Mouse (Mus musculus): ENCODE measurements around the gene Nagpa. TPM values are rescaled to one million over a fixed set of nuclear protein-coding genes. Genes with fewer than 3 reads are reported as not detected.
A peak's percentile ranks its signal among the peaks of the same experiment; 100 is the strongest.

Nagpa gene
- polyA plus RNA-seq, 1 experiment, result 12.0 TPM

GRCm38 (mm10) chr16:5155014-5155413, 48.8 kb downstream of the Nagpa start:
- H3ac ChIP-seq (ENCODE audit: control insufficient read depth, insufficient read length), result no peak overlapping the region
- TF ChIP-seq REST (IDR thresholded peaks at IDR 0.05; ENCODE audit: insufficient read depth, insufficient read length) (no peak), MAX (IDR thresholded peaks at IDR 0.05; ENCODE audit: low read depth) (no peak), TCF12 (IDR thresholded peaks at IDR 0.05; ENCODE audit: insufficient read depth, poor library complexity, severe bottlenecking) (no peak), MYOG (IDR thresholded peaks at IDR 0.05; ENCODE audit: control insufficient read depth in 1 of 3, insufficient read depth in 1 of 3, insufficient read length in 2 of 3, low read depth in 2 of 3) (no peak), POLR2AphosphoS2 (IDR thresholded peaks at IDR 0.05; ENCODE audit: insufficient read length, low read depth) (no peak), SRF (IDR thresholded peaks at IDR 0.05; ENCODE audit: control insufficient read depth, insufficient read length, low read depth) (no peak), POLR2A (IDR thresholded peaks at IDR 0.05; ENCODE audit: insufficient read length, low read depth) (no peak), CEBPB (IDR thresholded peaks at IDR 0.05; ENCODE audit: insufficient read depth, poor library complexity, severe bottlenecking) (no peak), USF1 (IDR thresholded peaks at IDR 0.05; ENCODE audit: low read depth) (no peak), TCF3 (IDR thresholded peaks at IDR 0.05; ENCODE audit: insufficient read length, low read depth) (no peak), E2F4 (IDR thresholded peaks at IDR 0.05; ENCODE audit: insufficient read depth) (no peak), MYOD1 (IDR thresholded peaks at IDR 0.05; ENCODE audit: control insufficient read depth in 1 of 3, insufficient read length in 2 of 3, low read depth in 2 of 3) (no peak)

DNA sequence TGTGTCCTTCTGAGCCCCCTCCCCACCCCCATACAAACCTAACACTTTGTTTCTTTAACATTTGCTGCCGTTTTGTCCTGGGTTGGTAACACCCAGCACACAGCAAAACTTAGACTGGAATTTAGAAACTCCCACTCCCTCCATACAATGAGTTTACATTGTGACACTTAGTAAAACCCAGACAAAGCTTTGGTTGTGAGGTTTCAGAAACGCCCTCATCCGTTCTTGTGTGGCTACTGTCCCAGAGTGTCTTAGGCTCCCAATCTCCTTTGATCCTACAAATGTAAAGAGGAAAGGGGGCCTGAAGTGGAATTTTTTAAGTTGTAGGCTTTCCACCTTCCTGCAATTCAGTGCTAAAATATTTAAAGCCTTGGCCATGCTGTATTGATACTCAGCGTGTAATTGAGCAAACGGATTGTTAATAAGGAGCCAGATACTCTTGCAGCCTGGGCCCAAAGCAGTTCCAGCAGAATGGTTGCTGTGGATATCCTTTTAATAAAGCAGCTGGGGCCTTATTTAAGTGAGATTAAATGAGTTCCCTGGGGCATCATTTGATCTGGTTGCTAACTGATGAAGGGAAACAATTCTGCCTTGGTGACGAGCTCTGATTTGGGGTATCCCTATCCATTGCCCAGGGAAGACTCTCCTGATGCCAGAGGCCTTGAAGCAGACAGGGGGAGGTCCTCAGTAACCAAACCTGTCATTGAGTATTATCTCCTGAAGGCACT, 50.3 kb downstream of the Nagpa start:
- no peak overlapping the region for H3ac ChIP-seq (ENCODE audit: control insufficient read depth, insufficient read length)
- H3K4me2 ChIP-seq (ENCODE audit: low read depth), result no peak overlapping the region
- no peak overlapping the region for H3K4me3 ChIP-seq
- H3K27me3 ChIP-seq (ENCODE audit: control insufficient read depth, insufficient read depth, insufficient read length), result peaks cover 26% of the 10 kb centered on the region
- no peaks in the 10 kb centered on the region for H3K36me3 ChIP-seq (ENCODE audit: control insufficient read depth, insufficient read depth)
- no peak for TF ChIP-seq REST (IDR thresholded peaks at IDR 0.05; ENCODE audit: insufficient read depth, insufficient read length)
- no peak for TF ChIP-seq MAX (IDR thresholded peaks at IDR 0.05; ENCODE audit: low read depth)
- no peak for TF ChIP-seq USF1 (IDR thresholded peaks at IDR 0.05; ENCODE audit: low read depth)
- no peak for TF ChIP-seq TCF3 (IDR thresholded peaks at IDR 0.05; ENCODE audit: insufficient read length, low read depth)
- no peak for TF ChIP-seq E2F4 (IDR thresholded peaks at IDR 0.05; ENCODE audit: insufficient read depth)
- no peak for TF ChIP-seq POLR2AphosphoS2 (IDR thresholded peaks at IDR 0.05; ENCODE audit: insufficient read length, low read depth)
- no peak for TF ChIP-seq MYOD1 (IDR thresholded peaks at IDR 0.05; ENCODE audit: control insufficient read depth in 1 of 3, insufficient read length in 2 of 3, low read depth in 2 of 3)
- no peak for TF ChIP-seq POLR2A (IDR thresholded peaks at IDR 0.05; ENCODE audit: insufficient read length, low read depth)
- TF ChIP-seq SRF (IDR thresholded peaks at IDR 0.05; ENCODE audit: control insufficient read depth, insufficient read length, low read depth), result no peak
- TF ChIP-seq TCF12 (IDR thresholded peaks at IDR 0.05; ENCODE audit: insufficient read depth, poor library complexity, severe bottlenecking), result no peak
- no peak for TF ChIP-seq MYOG (IDR thresholded peaks at IDR 0.05; ENCODE audit: control insufficient read depth in 1 of 3, insufficient read depth in 1 of 3, insufficient read length in 2 of 3, low read depth in 2 of 3)
- TF ChIP-seq CEBPB (IDR thresholded peaks at IDR 0.05; ENCODE audit: insufficient read depth, poor library complexity, severe bottlenecking), result no peak
- H3K79me2 ChIP-seq (ENCODE audit: control insufficient read depth, insufficient read depth), result no peaks in the 10 kb centered on the region

More at GRCm38 (mm10) chr16:5155014-5155413, 48.8 kb downstream of the Nagpa start:
- no peak overlapping the region for H3K4me3 ChIP-seq
- no peak overlapping the region for H3K4me2 ChIP-seq (ENCODE audit: low read depth)
- H3K27me3 ChIP-seq (ENCODE audit: control insufficient read depth, insufficient read depth, insufficient read length), result peaks cover 11% of the 10 kb centered on the region
- H3K79me2 ChIP-seq (ENCODE audit: control insufficient read depth, insufficient read depth), result no peaks in the 10 kb centered on the region
- H3K36me3 ChIP-seq (ENCODE audit: control insufficient read depth, insufficient read depth), result no peaks in the 10 kb centered on the region

DNA sequence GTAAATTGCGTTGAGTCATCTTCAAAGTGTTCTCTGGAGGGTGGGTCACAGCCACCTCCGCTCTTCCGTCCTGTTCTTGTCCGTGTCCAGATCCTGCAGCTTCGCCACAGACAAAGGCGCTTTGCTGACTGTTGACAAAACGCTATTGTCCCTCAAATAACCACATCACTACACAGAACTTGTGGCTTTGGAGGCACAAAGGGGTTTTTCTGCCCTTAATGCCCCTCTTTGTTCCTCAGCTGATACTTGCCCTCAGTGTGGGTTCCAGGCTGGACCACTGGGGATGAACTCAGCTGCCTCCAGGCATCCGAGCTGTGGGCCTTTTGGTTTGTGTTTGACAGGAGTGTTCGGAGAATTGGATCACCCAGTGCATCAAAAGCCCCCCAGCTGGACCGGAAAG, 53.3 kb downstream of the Nagpa start:
- Histone ChIP-seq H3ac (ENCODE audit: control insufficient read depth, insufficient read length) (no peak overlapping the region), H3K4me2 (ENCODE audit: low read depth) (no peak overlapping the region), H3K27me3 (ENCODE audit: control insufficient read depth, insufficient read depth, insufficient read length) (peaks cover 36% of the 10 kb centered on the region), H3K4me3 (no peak overlapping the region), H3K36me3 (ENCODE audit: control insufficient read depth, insufficient read depth) (no peaks in the 10 kb centered on the region), H3K79me2 (ENCODE audit: control insufficient read depth, insufficient read depth) (no peaks in the 10 kb centered on the region)
- TF ChIP-seq TCF3 (IDR thresholded peaks at IDR 0.05; ENCODE audit: insufficient read length, low read depth), result no peak
- TF ChIP-seq MYOG (IDR thresholded peaks at IDR 0.05; ENCODE audit: control insufficient read depth in 1 of 3, insufficient read depth in 1 of 3, insufficient read length in 2 of 3, low read depth in 2 of 3), result no peak
- TF ChIP-seq POLR2AphosphoS2 (IDR thresholded peaks at IDR 0.05; ENCODE audit: insufficient read length, low read depth), result no peak
- no peak for TF ChIP-seq CEBPB (IDR thresholded peaks at IDR 0.05; ENCODE audit: insufficient read depth, poor library complexity, severe bottlenecking)
- TF ChIP-seq USF1 (IDR thresholded peaks at IDR 0.05; ENCODE audit: low read depth), result no peak

GRCm38 (mm10) chr16:5147037-5147385, 56.8 kb downstream of the Nagpa start, which contains the start of gene Sec14l5:
TSS of gene Sec14l5 (plus strand) at chr16:5147109.
- Histone ChIP-seq H3K4me3 (no peak within 1 kb of the TSS), H3K79me2 (ENCODE audit: control insufficient read depth, insufficient read depth) (no peaks in the 10 kb centered on the region), H3K36me3 (ENCODE audit: control insufficient read depth, insufficient read depth) (no peaks in the 10 kb centered on the region), H3K4me2 (ENCODE audit: low read depth) (peak within 1 kb of the TSS; percentile 67), H3K27me3 (ENCODE audit: control insufficient read depth, insufficient read depth, insufficient read length) (peaks cover 29% of the 10 kb centered on the region), H3ac (ENCODE audit: control insufficient read depth, insufficient read length) (no peak within 1 kb of the TSS)
- no peak for TF ChIP-seq USF1 (IDR thresholded peaks at IDR 0.05; ENCODE audit: low read depth)

- Histone ChIP-seq H3K27me3 (ENCODE audit: control insufficient read depth, insufficient read depth, insufficient read length) (peaks cover 29% of the 10 kb centered on the region), H3K36me3 (ENCODE audit: control insufficient read depth, insufficient read depth) (no peaks in the 10 kb centered on the region)
These were observed 57.3 kb downstream of the Nagpa start for GRCm38 (mm10) chr16:5146367-5147036.

More at GRCm38 (mm10) chr16:5146367-5147036, 57.3 kb downstream of the Nagpa start:
- peak overlapping the region; percentile 67 for H3K4me2 ChIP-seq (ENCODE audit: low read depth)
- H3K79me2 ChIP-seq (ENCODE audit: control insufficient read depth, insufficient read depth), result no peaks in the 10 kb centered on the region
- no peak overlapping the region for H3ac ChIP-seq (ENCODE audit: control insufficient read depth, insufficient read length)
- H3K4me3 ChIP-seq, result no peak overlapping the region
- TF ChIP-seq TCF3 (IDR thresholded peaks at IDR 0.05; ENCODE audit: insufficient read length, low read depth) (no peak), MYOD1 (IDR thresholded peaks at IDR 0.05; ENCODE audit: control insufficient read depth in 1 of 3, insufficient read length in 2 of 3, low read depth in 2 of 3) (no peak), REST (IDR thresholded peaks at IDR 0.05; ENCODE audit: insufficient read depth, insufficient read length) (peak; percentile 62), TCF12 (IDR thresholded peaks at IDR 0.05; ENCODE audit: insufficient read depth, poor library complexity, severe bottlenecking) (no peak), CEBPB (IDR thresholded peaks at IDR 0.05; ENCODE audit: insufficient read depth, poor library complexity, severe bottlenecking) (no peak), SRF (IDR thresholded peaks at IDR 0.05; ENCODE audit: control insufficient read depth, insufficient read length, low read depth) (no peak)
